Mouse (Mus musculus): ENCODE measurements at regions not wholly inside any gene's neighbourhood (a gene's known extent, or its start where the extent isn't known, plus 50 kb on each side); places are given as distances from the start of the nearest gene placed in this dataset.
"Not testable (repeated sequence)": the region's sequence is repeated elsewhere in the genome, so short reads cannot be mapped to it uniquely, and the experiment has no call there.

DNA sequence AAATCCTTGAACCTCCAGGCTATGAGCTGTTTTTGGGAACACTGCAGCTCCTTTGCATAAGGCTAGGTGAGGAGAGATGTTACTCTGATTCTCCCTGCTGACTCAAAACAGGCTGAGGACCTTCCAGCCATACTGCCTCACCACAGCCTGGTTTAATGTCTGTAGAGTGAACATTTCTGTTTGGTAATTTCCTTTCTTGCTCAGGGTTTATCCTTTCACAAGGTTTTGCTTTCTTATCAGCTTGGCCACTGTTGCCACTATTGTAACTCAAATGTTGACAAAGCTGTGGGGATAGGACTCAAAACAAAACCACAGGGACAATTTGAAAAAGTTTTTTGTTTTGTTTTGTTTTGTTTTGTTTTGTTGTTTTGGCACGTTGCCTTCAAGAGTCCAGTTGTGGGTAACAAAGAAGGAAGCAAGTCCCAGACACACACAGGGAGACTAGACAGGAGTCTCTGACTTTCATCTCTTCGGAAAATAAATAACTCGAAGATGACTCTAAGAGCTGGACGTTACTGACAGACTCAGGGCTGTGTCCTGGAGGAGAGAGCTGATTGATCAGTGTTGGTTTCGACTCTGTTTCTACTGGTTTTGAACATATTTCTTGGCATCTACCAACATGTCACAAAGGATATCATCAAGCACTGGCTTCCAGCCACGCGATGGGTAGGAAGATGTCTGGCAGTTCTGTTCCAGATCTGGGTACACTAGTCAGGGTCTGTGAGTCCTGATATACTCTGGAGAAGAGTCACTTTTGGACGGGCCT lies 268.9 kb upstream of the Arglu1 start:
- H3K4me2 ChIP-seq (replicated peaks; ENCODE audit: low read depth, low read length): no peak overlapping the region
- H3K27ac ChIP-seq (ENCODE audit: low read depth, low read length): no peak overlapping the region
- H3K9me3 ChIP-seq (ENCODE audit: control insufficient read depth, low read length): no peaks in the 10 kb centered on the region
- 54% methylated on average over 8 of the region's 8 CpGs for WGBS
- H3K4me3 ChIP-seq (ENCODE audit: low read length): no peak overlapping the region
- no peaks in the 10 kb centered on the region for H3K36me3 ChIP-seq (ENCODE audit: control insufficient read depth, insufficient read depth, low read length)
- no peak overlapping the region for H3K9ac ChIP-seq (ENCODE audit: low read depth, low read length)
- ATAC-seq (ENCODE audit: low FRiP score, low TSS enrichment): no peak
- H3K27me3 ChIP-seq (ENCODE audit: control insufficient read depth, insufficient read depth, low read length): no peaks in the 10 kb centered on the region
- peaks cover 7% of the 10 kb centered on the region; the same call in 1 of the 2 replicates for H3K4me1 ChIP-seq (ENCODE audit: control insufficient read depth, insufficient read depth, low read length)

DNA sequence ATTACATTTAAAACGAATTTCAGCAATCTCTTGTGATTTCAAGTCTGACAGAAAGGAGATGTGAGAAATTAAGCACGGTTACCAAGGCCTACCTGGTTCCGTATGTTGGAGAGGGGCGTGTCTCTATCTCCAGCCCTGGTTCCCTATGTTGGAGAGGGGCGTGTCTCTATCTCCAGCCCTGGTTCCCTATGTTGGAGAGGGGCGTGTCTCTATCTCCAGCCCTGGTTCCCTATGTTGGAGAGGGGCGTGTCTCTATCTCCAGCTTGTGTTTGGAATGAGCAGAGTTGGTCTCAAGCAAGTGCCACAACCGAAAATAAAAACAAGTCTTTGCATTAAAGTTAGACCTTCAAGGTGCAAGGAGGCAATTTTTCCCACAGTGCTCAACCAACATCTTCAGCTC lies 267.8 kb upstream of the Arglu1 start:
- 86% methylated on average over 8 of the region's 8 CpGs for WGBS
- H3K27me3 ChIP-seq (ENCODE audit: control insufficient read depth, insufficient read depth, low read length); H3K27ac ChIP-seq (ENCODE audit: low read depth, low read length); H3K4me1 ChIP-seq (ENCODE audit: control insufficient read depth, insufficient read depth, low read length); H3K9me3 ChIP-seq (ENCODE audit: control insufficient read depth, low read length); H3K4me3 ChIP-seq (ENCODE audit: low read length); ATAC-seq (ENCODE audit: low FRiP score, low TSS enrichment); H3K4me2 ChIP-seq (replicated peaks; ENCODE audit: low read depth, low read length); H3K9ac ChIP-seq (ENCODE audit: low read depth, low read length); H3K36me3 ChIP-seq (ENCODE audit: control insufficient read depth, insufficient read depth, low read length): not testable (repeated sequence)

DNA sequence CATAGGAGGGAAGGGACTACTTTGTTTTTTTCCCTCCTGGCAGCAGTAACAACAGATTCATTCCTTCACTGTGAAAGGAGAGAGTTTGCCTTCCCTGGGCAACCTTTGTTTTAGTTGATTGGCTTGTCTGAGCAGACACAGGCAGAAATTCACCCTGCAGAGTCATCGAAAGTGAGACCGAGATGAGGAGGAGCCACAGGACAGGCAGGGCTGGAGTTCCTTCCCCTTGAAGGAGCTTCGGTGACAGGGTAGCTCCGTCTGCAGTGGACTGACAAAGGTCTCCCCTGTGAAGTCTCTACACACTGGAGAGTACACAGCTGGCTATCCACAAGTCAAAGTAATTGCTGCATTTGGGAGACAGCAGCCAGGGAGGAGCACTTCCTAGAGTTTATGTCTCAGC lies 261.9 kb upstream of the Arglu1 start:
- H3K36me3 ChIP-seq (ENCODE audit: control insufficient read depth, insufficient read depth, low read length): no peaks in the 10 kb centered on the region
- H3K4me3 ChIP-seq (ENCODE audit: low read length): no peak overlapping the region
- 12% methylated on average over 4 of the region's 4 CpGs for WGBS
- H3K4me2 ChIP-seq (replicated peaks; ENCODE audit: low read depth, low read length): no peak overlapping the region
- no peak overlapping the region for H3K9ac ChIP-seq (ENCODE audit: low read depth, low read length)
- no peak overlapping the region for H3K27ac ChIP-seq (ENCODE audit: low read depth, low read length)
- peaks cover 3% of the 10 kb centered on the region; the same call in 1 of the 2 replicates for H3K4me1 ChIP-seq (ENCODE audit: control insufficient read depth, insufficient read depth, low read length)
- no peak for ATAC-seq (ENCODE audit: low FRiP score, low TSS enrichment)
- no peaks in the 10 kb centered on the region for H3K9me3 ChIP-seq (ENCODE audit: control insufficient read depth, low read length)
- no peaks in the 10 kb centered on the region for H3K27me3 ChIP-seq (ENCODE audit: control insufficient read depth, insufficient read depth, low read length)

DNA sequence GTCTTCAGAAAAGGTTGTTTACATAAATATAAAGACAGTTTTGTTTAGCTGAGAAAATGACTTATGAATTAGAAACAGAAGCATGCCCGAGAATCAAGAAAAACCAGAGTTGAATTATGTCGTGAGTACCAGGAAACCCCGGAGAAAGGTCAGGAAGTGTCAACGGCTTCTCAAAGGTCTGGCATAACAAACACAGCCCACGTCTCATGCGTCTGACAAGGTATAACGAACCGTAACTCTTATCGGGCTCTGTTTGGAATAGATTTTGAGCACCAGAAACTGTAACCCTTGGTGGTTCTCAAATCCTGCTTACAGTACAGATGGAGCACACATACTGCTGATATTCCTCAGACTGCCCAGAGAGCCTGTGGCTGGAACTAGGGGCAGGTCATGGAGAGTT lies 260.9 kb upstream of the Arglu1 start:
- Histone ChIP-seq H3K27ac (ENCODE audit: low read depth, low read length) (no peak overlapping the region), H3K9ac (ENCODE audit: low read depth, low read length) (no peak overlapping the region), H3K4me2 (replicated peaks; ENCODE audit: low read depth, low read length) (no peak overlapping the region), H3K4me1 (ENCODE audit: control insufficient read depth, insufficient read depth, low read length) (peaks cover 3% of the 10 kb centered on the region; the same call in 1 of the 2 replicates), H3K36me3 (ENCODE audit: control insufficient read depth, insufficient read depth, low read length) (no peaks in the 10 kb centered on the region), H3K27me3 (ENCODE audit: control insufficient read depth, insufficient read depth, low read length) (no peaks in the 10 kb centered on the region), H3K9me3 (ENCODE audit: control insufficient read depth, low read length) (no peaks in the 10 kb centered on the region), H3K4me3 (ENCODE audit: low read length) (no peak overlapping the region)
- no peak for ATAC-seq (ENCODE audit: low FRiP score, low TSS enrichment)
- 5% methylated on average over 9 of the region's 9 CpGs for WGBS

DNA sequence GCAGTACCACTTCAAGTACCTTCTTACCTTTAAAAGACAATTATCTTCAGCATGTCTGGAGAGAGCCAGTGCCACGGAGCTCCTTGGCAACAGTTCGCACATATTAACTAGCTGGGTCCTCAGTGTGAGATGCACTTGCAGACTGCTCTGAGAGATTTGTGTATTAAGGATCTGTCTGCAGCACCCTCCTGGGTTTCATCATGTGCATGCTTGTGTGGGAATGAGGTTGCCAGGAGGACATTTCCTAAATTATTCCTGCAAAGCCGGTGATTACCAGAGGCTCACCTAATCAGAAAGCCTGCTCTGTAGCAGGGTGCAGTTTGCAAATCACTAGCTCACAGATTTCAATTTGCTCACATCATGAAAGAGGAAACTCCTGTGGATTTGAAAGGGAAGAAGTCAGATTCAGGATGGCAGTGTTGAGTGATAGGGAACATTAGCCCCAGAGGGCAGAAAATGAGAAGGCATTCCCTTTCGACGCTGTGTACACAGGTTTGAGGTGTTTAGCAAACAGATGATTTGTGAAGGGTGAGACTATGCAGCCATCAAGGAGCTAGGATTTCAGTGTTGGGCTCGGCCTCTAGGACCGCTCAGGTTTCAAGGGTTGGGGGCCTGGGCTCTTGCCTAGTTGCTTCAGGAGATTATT lies 257.3 kb upstream of the Arglu1 start:
- peaks cover 3% of the 10 kb centered on the region; the same call in 1 of the 2 replicates for H3K4me1 ChIP-seq (ENCODE audit: control insufficient read depth, insufficient read depth, low read length)
- H3K9me3 ChIP-seq (ENCODE audit: control insufficient read depth, low read length): no peaks in the 10 kb centered on the region
- no peak overlapping the region for H3K9ac ChIP-seq (ENCODE audit: low read depth, low read length)
- ATAC-seq (ENCODE audit: low FRiP score, low TSS enrichment): peak; percentile 83
- no peak overlapping the region for H3K4me3 ChIP-seq (ENCODE audit: low read length)
- WGBS: 21% methylated on average over 7 of the region's 7 CpGs
- no peak overlapping the region for H3K27ac ChIP-seq (ENCODE audit: low read depth, low read length)
- no peak overlapping the region for H3K4me2 ChIP-seq (replicated peaks; ENCODE audit: low read depth, low read length)
- H3K36me3 ChIP-seq (ENCODE audit: control insufficient read depth, insufficient read depth, low read length): no peaks in the 10 kb centered on the region
- no peaks in the 10 kb centered on the region for H3K27me3 ChIP-seq (ENCODE audit: control insufficient read depth, insufficient read depth, low read length)

DNA sequence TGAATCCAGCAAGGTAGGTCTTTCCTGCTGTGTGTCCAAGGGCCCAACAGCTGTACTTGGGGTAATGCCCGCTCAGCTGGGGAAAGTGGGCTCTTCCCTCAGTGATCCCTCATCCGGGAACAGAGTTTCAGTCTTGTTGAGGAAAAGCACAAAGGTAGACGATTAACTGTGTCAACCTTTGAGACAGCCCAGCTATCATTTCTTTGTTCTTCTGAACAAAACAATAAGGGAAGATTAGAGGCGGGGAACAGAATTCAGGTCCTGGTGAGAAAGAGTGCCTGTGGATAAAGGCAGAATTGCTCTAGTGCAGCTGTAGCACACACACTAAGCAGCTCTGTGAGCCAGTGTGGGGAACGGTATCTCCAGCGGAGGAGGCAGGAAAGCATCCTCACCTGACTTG lies 252.7 kb upstream of the Arglu1 start:
- Histone ChIP-seq H3K4me2 (replicated peaks; ENCODE audit: low read depth, low read length) (no peak overlapping the region), H3K9me3 (ENCODE audit: control insufficient read depth, low read length) (no peaks in the 10 kb centered on the region), H3K27me3 (ENCODE audit: control insufficient read depth, insufficient read depth, low read length) (no peaks in the 10 kb centered on the region), H3K9ac (ENCODE audit: low read depth, low read length) (no peak overlapping the region), H3K4me3 (ENCODE audit: low read length) (no peak overlapping the region), H3K4me1 (ENCODE audit: control insufficient read depth, insufficient read depth, low read length) (no peaks in the 10 kb centered on the region), H3K27ac (ENCODE audit: low read depth, low read length) (no peak overlapping the region), H3K36me3 (ENCODE audit: control insufficient read depth, insufficient read depth, low read length) (no peaks in the 10 kb centered on the region)
- no peak for ATAC-seq (ENCODE audit: low FRiP score, low TSS enrichment)
- 73% methylated on average over 6 of the region's 6 CpGs for WGBS

DNA sequence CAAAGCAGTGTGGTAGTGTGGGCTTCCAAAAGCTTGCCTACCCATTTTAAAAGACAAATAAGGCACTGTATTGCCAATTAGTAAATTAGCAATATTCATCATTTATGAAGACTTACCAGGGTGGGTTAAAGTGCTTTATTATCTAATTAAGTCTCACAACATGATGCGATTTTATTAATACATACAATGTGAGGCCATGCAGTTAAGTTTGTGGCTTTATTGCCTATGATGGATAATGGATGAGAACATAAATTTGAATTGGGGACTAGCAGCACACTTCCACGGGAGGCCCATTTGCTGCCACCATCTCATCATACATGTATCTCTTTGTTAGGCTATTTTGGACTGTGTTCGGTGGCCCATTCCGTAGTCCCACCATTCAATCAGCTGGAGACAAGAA lies 250.6 kb upstream of the Arglu1 start:
- no peak overlapping the region for H3K9ac ChIP-seq (ENCODE audit: low read depth, low read length)
- no peak overlapping the region for H3K4me3 ChIP-seq (ENCODE audit: low read length)
- H3K27ac ChIP-seq (ENCODE audit: low read depth, low read length): no peak overlapping the region
- H3K9me3 ChIP-seq (ENCODE audit: control insufficient read depth, low read length): no peaks in the 10 kb centered on the region
- H3K4me2 ChIP-seq (replicated peaks; ENCODE audit: low read depth, low read length): no peak overlapping the region
- no peaks in the 10 kb centered on the region for H3K4me1 ChIP-seq (ENCODE audit: control insufficient read depth, insufficient read depth, low read length)
- WGBS: 85% methylated on average over 4 of the region's 4 CpGs
- H3K27me3 ChIP-seq (ENCODE audit: control insufficient read depth, insufficient read depth, low read length): no peaks in the 10 kb centered on the region
- no peak for ATAC-seq (ENCODE audit: low FRiP score, low TSS enrichment)
- H3K36me3 ChIP-seq (ENCODE audit: control insufficient read depth, insufficient read depth, low read length): no peaks in the 10 kb centered on the region

DNA sequence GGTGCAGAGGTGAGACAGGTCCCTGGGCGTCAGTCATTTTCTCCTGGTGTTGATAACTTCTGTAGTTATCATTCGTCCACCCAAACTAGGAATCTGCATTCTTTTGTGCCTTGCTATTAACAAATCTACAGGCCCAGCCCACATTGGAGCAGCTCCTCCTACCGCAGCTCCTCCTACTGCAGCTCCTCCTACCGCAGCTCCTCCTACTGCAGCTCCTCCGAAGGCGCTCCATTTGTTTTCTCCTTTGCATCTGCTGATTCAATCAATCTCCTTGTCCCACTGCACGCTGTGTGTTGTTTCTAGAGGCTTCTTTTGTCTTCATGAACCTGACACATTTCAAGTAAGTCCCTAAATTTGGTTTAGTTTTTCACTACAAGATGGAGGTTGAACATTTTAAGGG lies 248.2 kb upstream of the Arglu1 start:
- Histone ChIP-seq H3K9me3 (ENCODE audit: control insufficient read depth, low read length) (no peaks in the 10 kb centered on the region), H3K27ac (ENCODE audit: low read depth, low read length) (no peak overlapping the region), H3K27me3 (ENCODE audit: control insufficient read depth, insufficient read depth, low read length) (no peaks in the 10 kb centered on the region), H3K4me1 (ENCODE audit: control insufficient read depth, insufficient read depth, low read length) (no peaks in the 10 kb centered on the region), H3K4me3 (ENCODE audit: low read length) (no peak overlapping the region), H3K36me3 (ENCODE audit: control insufficient read depth, insufficient read depth, low read length) (no peaks in the 10 kb centered on the region), H3K4me2 (replicated peaks; ENCODE audit: low read depth, low read length) (no peak overlapping the region), H3K9ac (ENCODE audit: low read depth, low read length) (no peak overlapping the region)
- no peak for ATAC-seq (ENCODE audit: low FRiP score, low TSS enrichment)
- 82% methylated on average over 7 of the region's 7 CpGs for WGBS

DNA sequence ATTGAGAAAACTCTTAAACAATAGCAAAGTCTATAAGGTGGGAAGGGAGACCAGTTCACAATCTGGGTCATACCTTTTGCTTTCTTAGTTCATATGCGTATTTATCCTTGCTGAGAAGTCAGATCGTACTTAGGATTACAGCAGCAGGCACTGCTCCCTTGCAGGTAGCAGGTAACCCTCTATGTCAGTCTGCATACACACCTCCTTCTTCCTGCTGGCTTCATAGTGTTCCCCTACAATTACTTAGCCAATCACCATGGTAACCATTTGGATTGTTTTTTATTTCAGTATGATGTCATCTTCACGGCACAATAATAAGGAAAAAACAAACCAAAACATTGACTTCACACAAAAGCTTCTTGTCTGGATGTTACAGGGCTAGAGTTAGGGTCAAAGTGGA lies 242.1 kb upstream of the Arglu1 start:
- H3K36me3 ChIP-seq (ENCODE audit: control insufficient read depth, insufficient read depth, low read length): no peaks in the 10 kb centered on the region
- no peak overlapping the region for H3K9ac ChIP-seq (ENCODE audit: low read depth, low read length)
- no peak overlapping the region for H3K4me3 ChIP-seq (ENCODE audit: low read length)
- no peaks in the 10 kb centered on the region for H3K27me3 ChIP-seq (ENCODE audit: control insufficient read depth, insufficient read depth, low read length)
- H3K27ac ChIP-seq (ENCODE audit: low read depth, low read length): no peak overlapping the region
- no peaks in the 10 kb centered on the region for H3K9me3 ChIP-seq (ENCODE audit: control insufficient read depth, low read length)
- no peaks in the 10 kb centered on the region for H3K4me1 ChIP-seq (ENCODE audit: control insufficient read depth, insufficient read depth, low read length)
- 81% methylated on average over 3 of the region's 3 CpGs for WGBS
- ATAC-seq (ENCODE audit: low FRiP score, low TSS enrichment): no peak
- no peak overlapping the region for H3K4me2 ChIP-seq (replicated peaks; ENCODE audit: low read depth, low read length)
